Mouse (Mus musculus) intestine, postnatal 0 days (tissue): ENCODE measurements around the gene Rhoq. TPM values are rescaled to one million over a fixed set of nuclear protein-coding genes. Genes with fewer than 3 reads are reported as not detected.

ENCODE experiments used
- ATAC-seq: fragments of 200-750 bp; cut with Nextera tagmentation; 2 replicates; pipeline ENCODE4 v1.8.0; 2017; ENCODE audit warnings: mild to moderate bottlenecking, moderate TSS enrichment, moderate library complexity
- H3K27ac ChIP-seq: fragments of 300-500 bp; sonication (generic); 2 replicates; pipeline ENCODE4 v1.5.1; 2014; ENCODE audit warnings: mild to moderate bottlenecking, low read depth, low read length, moderate library complexity
- H3K27me3 ChIP-seq: fragments of 300-500 bp; sonication (generic); replicated peaks from 2 replicates; pipeline ENCODE4 v1.6.1; 2014; ENCODE audit warnings: low read length, mixed read lengths; ENCODE audit not compliant: control insufficient read depth, insufficient read depth
- H3K36me3 ChIP-seq: fragments of 300-500 bp; sonication (generic); 2 replicates; pipeline ENCODE4 v1.6.1; 2014; ENCODE audit warnings: mild to moderate bottlenecking, moderate library complexity; ENCODE audit not compliant: control insufficient read depth, insufficient read depth
- H3K4me1 ChIP-seq: fragments of 300-500 bp; sonication (generic); replicated peaks from 2 replicates; pipeline ENCODE4 v1.6.1; 2014; ENCODE audit warnings: antibody characterized with exemption, low read length, mixed read lengths; ENCODE audit not compliant: control insufficient read depth, insufficient read depth
- H3K4me2 ChIP-seq: fragments of 300-500 bp; sonication (generic); replicated peaks from 2 replicates; pipeline ENCODE4 v1.6.1; 2014; ENCODE audit warnings: low read depth, mild to moderate bottlenecking, moderate library complexity
- H3K4me3 ChIP-seq: fragments of 300-500 bp; sonication (generic); 2 replicates; pipeline ENCODE4 v1.5.1; 2014; ENCODE audit warnings: low read depth, low read length
- H3K9ac ChIP-seq: fragments of 300-500 bp; sonication (generic); 2 replicates; pipeline ENCODE4 v1.6.1; 2014; ENCODE audit warnings: mild to moderate bottlenecking, low read depth, low read length
- H3K9me3 ChIP-seq: fragments of 300-500 bp; sonication (generic); 2 replicates; pipeline ENCODE4 v1.6.1; 2016; ENCODE audit warnings: mixed run types; ENCODE audit not compliant: control insufficient read depth
- CTCF ChIP-seq: sonication (generic); IDR thresholded peaks from 2 replicates; pipeline ENCODE4 v1.5.1; 2016; ENCODE audit warnings: low read depth, mild to moderate bottlenecking, control low read depth, antibody characterized with exemption, moderate library complexity
- WGBS: fragments of 180-500 bp; shearing (Covaris S2); extraction: QIAGEN DNeasy Blood & Tissue Kit; methylation state at CpG from one replicate; pipeline ENCODE4 v1.1.7; 2014; 5-methylcytosine and 5-hydroxymethylcytosine counted together
- polyA plus RNA-seq: library from polyadenylated mRNA; unstranded; fragments of >200 nt; fragmentation: Nextera tagmentation; extraction: Ambion mirVana; gene quantifications from 2 replicates; pipeline ENCODE4 v1.2.1, GENCODE M21; 2015

Rhoq gene
- polyA plus RNA-seq, 1 experiment from 2014 or later = 7.3 TPM

GRCm38 (mm10) chr17:86988601-86989184 is 25.8 kb downstream of the Rhoq start:
- no peak overlapping the region for H3K27ac ChIP-seq
- 58% methylated on average over 6 of the region's 6 CpGs for WGBS
- H3K36me3 ChIP-seq = 0 out of 2 replicates have a peak, but pooled peaks cover 3% of the 10 kb centered on the region
- no peaks in the 10 kb centered on the region for H3K4me1 ChIP-seq
- no peaks in the 10 kb centered on the region for H3K9me3 ChIP-seq
- no peaks in the 10 kb centered on the region for H3K27me3 ChIP-seq
- TF ChIP-seq CTCF = no peak
- H3K4me2 ChIP-seq = no peak overlapping the region
- ATAC-seq = no peak
- no peak overlapping the region for H3K9ac ChIP-seq
- no peak overlapping the region for H3K4me3 ChIP-seq

- WGBS = 87% methylated on average over 8 of the region's 8 CpGs
- Histone ChIP-seq H3K27me3 (no peaks in the 10 kb centered on the region), H3K9ac (no peak overlapping the region), H3K27ac (no peak overlapping the region), H3K4me2 (no peak overlapping the region), H3K36me3 (no peaks in the 10 kb centered on the region), H3K9me3 (no peaks in the 10 kb centered on the region), H3K4me1 (no peaks in the 10 kb centered on the region), H3K4me3 (no peak overlapping the region)
- no peak for ATAC-seq
- no peak for TF ChIP-seq CTCF
These were observed 28.4 kb downstream of the Rhoq start for GRCm38 (mm10) chr17:86991306-86991705.

GRCm38 (mm10) chr17:86997323-86997722 is 34.4 kb downstream of the Rhoq start:
- no peak for TF ChIP-seq CTCF
- H3K4me3 ChIP-seq = no peak overlapping the region
- H3K9ac ChIP-seq = no peak overlapping the region
- H3K4me2 ChIP-seq = no peak overlapping the region
- no peaks in the 10 kb centered on the region for H3K27me3 ChIP-seq
- H3K4me1 ChIP-seq = no peaks in the 10 kb centered on the region
- peak; percentile 74 for ATAC-seq
- peak overlapping the region; percentile 47 for H3K27ac ChIP-seq
- no peaks in the 10 kb centered on the region for H3K9me3 ChIP-seq
- WGBS = 47% methylated on average over 6 of the region's 6 CpGs
- peaks cover 24% of the 10 kb centered on the region; the same call in 1 of the 2 replicates for H3K36me3 ChIP-seq

GRCm38 (mm10) chr17:87008950-87009349 is 46.1 kb downstream of the Rhoq start:
- H3K4me2 ChIP-seq = no peak overlapping the region
- H3K4me3 ChIP-seq = no peak overlapping the region
- no peak overlapping the region for H3K27ac ChIP-seq
- 91% methylated on average over 3 of the region's 3 CpGs for WGBS
- H3K9me3 ChIP-seq = no peaks in the 10 kb centered on the region
- H3K4me1 ChIP-seq = no peaks in the 10 kb centered on the region
- no peak for ATAC-seq
- no peaks in the 10 kb centered on the region for H3K27me3 ChIP-seq
- H3K36me3 ChIP-seq = peaks cover 11% of the 10 kb centered on the region
- no peak overlapping the region for H3K9ac ChIP-seq
- TF ChIP-seq CTCF = peak; percentile 56

- no peaks in the 10 kb centered on the region for H3K27me3 ChIP-seq
- H3K9ac ChIP-seq = no peak overlapping the region
- TF ChIP-seq CTCF = no peak
- no peaks in the 10 kb centered on the region for H3K9me3 ChIP-seq
- no peak for ATAC-seq
- no peak overlapping the region for H3K27ac ChIP-seq
- no peak overlapping the region for H3K4me2 ChIP-seq
- H3K36me3 ChIP-seq = peaks cover 11% of the 10 kb centered on the region
- 79% methylated on average over 13 of the region's 13 CpGs for WGBS
- no peaks in the 10 kb centered on the region for H3K4me1 ChIP-seq
- H3K4me3 ChIP-seq = no peak overlapping the region
These were observed 48.6 kb downstream of the Rhoq start for GRCm38 (mm10) chr17:87011301-87012019.

- ATAC-seq = 0 out of 2 replicates have a peak, but pooled peaks have one; percentile 13
- Histone ChIP-seq H3K4me3 (no peak overlapping the region), H3K4me2 (peak overlapping the region; percentile 51)
These were observed 56.8 kb downstream of the Rhoq start for GRCm38 (mm10) chr17:87019692-87020091.

More at GRCm38 (mm10) chr17:87019692-87020091, 56.8 kb downstream of the Rhoq start:
- Histone ChIP-seq H3K9me3 (no peaks in the 10 kb centered on the region), H3K36me3 (0 out of 2 replicates have a peak, but pooled peaks cover 6% of the 10 kb centered on the region), H3K9ac (0 out of 2 replicates have a peak overlapping the region, but pooled peaks have one; percentile 12), H3K27me3 (no peaks in the 10 kb centered on the region), H3K4me1 (no peaks in the 10 kb centered on the region; the same call in 1 of the 2 replicates), H3K27ac (peak overlapping the region; percentile 60)
- no peak for TF ChIP-seq CTCF
- 34% methylated on average over 5 of the region's 5 CpGs for WGBS
